Mouse (Mus musculus) frontal cortex, adult 2 months (tissue): ENCODE measurements at regions not wholly inside any gene's neighbourhood (a gene's known extent, or its start where the extent isn't known, plus 50 kb on each side); places are given as distances from the start of the nearest gene placed in this dataset.
A peak's percentile ranks its signal among the peaks of the same experiment; 100 is the strongest.
"Not testable (repeated sequence)": the region's sequence is repeated elsewhere in the genome, so short reads cannot be mapped to it uniquely, and the experiment has no call there.

Experiments used
- DNase-seq, 2 experiments: peaks; one replicate each; pipeline ENCODE4 v3.0.0; 2022; ENCODE audit warnings: low spot score in 1 of 2; ENCODE audit errors: extremely low spot score in 1 of 2

DNA sequence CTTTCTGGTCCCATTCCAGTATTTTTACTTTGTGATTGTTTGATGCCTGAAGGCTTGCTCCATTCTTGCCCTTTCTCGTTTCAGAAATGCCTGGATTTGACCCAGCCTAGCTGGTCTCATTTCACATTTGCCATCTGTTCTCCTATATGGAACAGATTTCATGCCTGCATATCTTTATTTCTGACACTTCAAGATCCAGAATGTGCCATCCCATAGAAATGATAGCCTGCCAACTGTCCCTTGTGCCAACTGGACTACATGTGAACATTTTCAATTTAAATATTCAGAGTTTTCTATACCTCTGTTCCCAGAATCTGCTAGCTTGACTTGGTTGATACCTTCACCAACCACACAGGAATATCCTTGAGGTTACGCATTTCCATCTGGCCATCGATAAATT lies 669.0 kb downstream of the Fscb start:
- peak in 1 of 2 experiments; percentile 16 for DNase-seq

DNA sequence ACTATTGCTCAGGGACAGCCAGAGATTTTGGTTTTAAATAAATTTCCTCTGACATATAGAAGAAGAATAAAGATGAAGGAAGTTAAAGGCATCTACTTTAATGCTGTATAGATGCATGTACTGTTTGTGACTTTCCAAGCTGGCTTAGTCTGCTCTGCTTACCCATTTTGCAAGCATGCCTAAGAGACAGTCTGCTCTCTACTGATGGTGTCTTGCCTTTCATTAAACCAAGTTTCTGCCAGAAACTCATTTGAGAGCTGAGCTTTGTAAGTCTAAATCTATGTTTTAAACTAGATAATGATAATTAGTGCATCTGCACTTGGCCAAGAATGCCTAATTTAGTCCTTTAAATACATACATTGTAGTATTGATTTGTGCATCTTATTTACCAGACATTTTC lies 670.5 kb downstream of the Fscb start:
- no peak for DNase-seq

DNA sequence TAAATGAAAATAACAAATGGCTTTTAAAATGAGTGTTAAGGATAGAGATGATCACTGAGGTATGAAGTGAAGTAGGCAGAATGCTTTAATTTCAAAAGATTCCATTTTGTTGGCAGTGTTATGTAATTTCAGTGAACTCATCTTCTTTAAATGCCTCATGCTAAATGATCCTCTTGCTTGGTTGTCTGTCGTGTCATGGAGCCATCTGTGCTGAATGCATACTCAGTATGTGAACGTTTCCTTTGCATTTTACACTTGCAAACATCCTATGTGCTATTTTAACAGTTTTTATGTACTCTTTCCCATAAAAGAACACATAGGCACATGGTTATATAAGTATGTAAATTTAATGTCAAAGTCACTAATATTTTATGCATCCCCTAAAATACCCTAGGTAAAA lies 682.8 kb downstream of the Fscb start:
- peak; percentile 45 to 66 for DNase-seq

- no peak for DNase-seq
Measured at GRCm38 (mm10) chr12:63777874-63778273, 696.6 kb downstream of the Fscb start.

GRCm38 (mm10) chr12:63761073-63761472 lies 713.4 kb downstream of the Fscb start:
- DNase-seq: not testable (repeated sequence)
